Mouse (Mus musculus): ENCODE measurements around the gene Fam120a. TPM values are rescaled to one million over a fixed set of nuclear protein-coding genes. Genes with fewer than 3 reads are reported as not detected.

Fam120a gene
- polyA plus RNA-seq, 1 experiment: 101 TPM

GRCm38 (mm10) chr13:48849155-48849554 lies 118.7 kb downstream of the Fam120a start:
- peaks cover 10% of the 10 kb centered on the region; the same call in 1 of the 2 replicates for H3K4me1 ChIP-seq (ENCODE audit: control insufficient read depth, insufficient read depth, low read length)
- no peak overlapping the region for H3K27ac ChIP-seq (ENCODE audit: insufficient read depth, low read depth, low read length)
- no peak for TF ChIP-seq CTCF (IDR thresholded peaks at IDR 0.05; ENCODE audit: low read depth, low read length)
- no peak for TF ChIP-seq POLR2A (IDR thresholded peaks at IDR 0.05; ENCODE audit: borderline replicate concordance, low read depth, low read length)
- no peak overlapping the region for H3K4me3 ChIP-seq (ENCODE audit: insufficient read depth, low read length)

DNA sequence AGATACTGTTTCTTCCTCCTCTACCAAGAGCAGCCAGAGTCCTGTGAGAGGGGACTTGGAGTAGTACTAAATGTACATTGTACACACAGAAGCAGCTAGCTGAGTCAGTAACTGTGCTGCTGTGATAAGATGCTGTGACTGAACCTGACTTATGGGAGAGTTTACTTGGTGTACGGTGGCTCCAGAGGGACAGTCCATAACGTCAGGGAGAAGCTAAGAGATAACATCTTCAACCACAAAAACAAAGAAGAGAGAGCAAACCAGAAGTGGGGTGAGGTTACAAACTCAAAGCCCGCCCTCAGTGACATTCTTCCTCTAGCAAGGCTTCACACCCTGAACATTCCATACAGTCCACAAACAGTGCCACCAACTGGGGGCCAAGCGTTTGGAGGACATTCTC lies 122.5 kb downstream of the Fam120a start:
- Histone ChIP-seq H3K4me1 (ENCODE audit: control insufficient read depth, insufficient read depth, low read length) (peaks cover 29% of the 10 kb centered on the region), H3K27ac (ENCODE audit: insufficient read depth, low read depth, low read length) (no peak overlapping the region), H3K4me3 (ENCODE audit: insufficient read depth, low read length) (no peak overlapping the region)
- no peak for TF ChIP-seq POLR2A (IDR thresholded peaks at IDR 0.05; ENCODE audit: borderline replicate concordance, low read depth, low read length)

GRCm38 (mm10) chr13:48843530-48843929 lies 124.3 kb downstream of the Fam120a start:
- no peak overlapping the region for H3K4me3 ChIP-seq (ENCODE audit: insufficient read depth, low read length)
- H3K27ac ChIP-seq (ENCODE audit: insufficient read depth, low read depth, low read length): no peak overlapping the region
- peaks cover 36% of the 10 kb centered on the region for H3K4me1 ChIP-seq (ENCODE audit: control insufficient read depth, insufficient read depth, low read length)
- TF ChIP-seq CTCF (IDR thresholded peaks at IDR 0.05; ENCODE audit: low read depth, low read length) (no peak), POLR2A (IDR thresholded peaks at IDR 0.05; ENCODE audit: borderline replicate concordance, low read depth, low read length) (no peak)

GRCm38 (mm10) chr13:48841905-48842592 lies 125.8 kb downstream of the Fam120a start:
- Histone ChIP-seq H3K4me1 (ENCODE audit: control insufficient read depth, insufficient read depth, low read length) (peaks cover 42% of the 10 kb centered on the region), H3K4me3 (ENCODE audit: insufficient read depth, low read length) (peak overlapping the region; percentile 48), H3K27ac (ENCODE audit: insufficient read depth, low read depth, low read length) (peak overlapping the region; percentile 58)
- TF ChIP-seq CTCF (IDR thresholded peaks at IDR 0.05; ENCODE audit: low read depth, low read length) (no peak), POLR2A (IDR thresholded peaks at IDR 0.05; ENCODE audit: borderline replicate concordance, low read depth, low read length) (no peak)

GRCm38 (mm10) chr13:48838284-48838683 lies 129.5 kb downstream of the Fam120a start:
- peaks cover 40% of the 10 kb centered on the region for H3K4me1 ChIP-seq (ENCODE audit: control insufficient read depth, insufficient read depth, low read length)
- H3K4me3 ChIP-seq (ENCODE audit: insufficient read depth, low read length): no peak overlapping the region
- no peak for TF ChIP-seq CTCF (IDR thresholded peaks at IDR 0.05; ENCODE audit: low read depth, low read length)
- no peak overlapping the region for H3K27ac ChIP-seq (ENCODE audit: insufficient read depth, low read depth, low read length)

- TF ChIP-seq CTCF (IDR thresholded peaks at IDR 0.05; ENCODE audit: low read depth, low read length): no peak
- TF ChIP-seq POLR2A (IDR thresholded peaks at IDR 0.05; ENCODE audit: borderline replicate concordance, low read depth, low read length): no peak
- H3K4me3 ChIP-seq (ENCODE audit: insufficient read depth, low read length): no peak overlapping the region
- no peak overlapping the region for H3K27ac ChIP-seq (ENCODE audit: insufficient read depth, low read depth, low read length)
- peaks cover 37% of the 10 kb centered on the region for H3K4me1 ChIP-seq (ENCODE audit: control insufficient read depth, insufficient read depth, low read length)
Measured at GRCm38 (mm10) chr13:48837537-48837936, 130.3 kb downstream of the Fam120a start.

DNA sequence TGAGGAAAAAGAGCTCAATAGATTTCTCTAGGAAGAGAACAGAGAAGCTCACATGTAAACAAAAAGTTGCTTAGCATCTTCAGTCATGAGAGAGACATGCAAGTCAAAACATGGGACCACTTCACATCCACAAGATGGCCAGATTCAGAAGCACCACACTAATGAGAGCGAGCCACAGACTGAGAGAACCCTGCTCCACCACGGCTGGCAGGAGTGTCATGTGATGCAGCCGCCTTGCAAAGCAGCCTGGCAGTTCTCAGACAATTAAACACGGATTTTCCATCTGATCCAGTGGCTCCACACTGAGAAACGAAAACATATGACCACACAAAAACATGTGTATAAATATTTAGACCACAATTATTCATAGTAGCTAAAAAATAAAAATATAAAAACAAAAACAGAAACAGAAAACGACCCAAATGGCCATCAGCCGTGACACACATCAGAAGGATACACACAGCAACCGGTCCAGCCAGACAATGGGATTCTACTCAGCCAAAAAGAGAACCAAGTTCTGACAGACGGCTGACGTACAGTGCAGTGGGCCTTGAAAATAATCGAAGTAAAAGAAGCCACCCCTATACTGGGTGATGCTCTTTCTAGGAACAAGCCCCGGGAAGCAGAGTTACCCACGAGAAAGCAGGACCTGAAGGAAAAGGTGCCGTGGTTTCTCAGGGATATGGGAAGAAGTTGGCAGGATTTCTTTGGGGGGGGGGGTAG lies 137.1 kb downstream of the Fam120a start:
- Histone ChIP-seq H3K4me1 (ENCODE audit: control insufficient read depth, insufficient read depth, low read length) (0 out of 2 replicates have a peak, but pooled peaks cover 3% of the 10 kb centered on the region), H3K27ac (ENCODE audit: insufficient read depth, low read depth, low read length) (no peak overlapping the region), H3K4me3 (ENCODE audit: insufficient read depth, low read length) (no peak overlapping the region)
- TF ChIP-seq POLR2A (IDR thresholded peaks at IDR 0.05; ENCODE audit: borderline replicate concordance, low read depth, low read length): no peak
- TF ChIP-seq CTCF (IDR thresholded peaks at IDR 0.05; ENCODE audit: low read depth, low read length): no peak

DNA sequence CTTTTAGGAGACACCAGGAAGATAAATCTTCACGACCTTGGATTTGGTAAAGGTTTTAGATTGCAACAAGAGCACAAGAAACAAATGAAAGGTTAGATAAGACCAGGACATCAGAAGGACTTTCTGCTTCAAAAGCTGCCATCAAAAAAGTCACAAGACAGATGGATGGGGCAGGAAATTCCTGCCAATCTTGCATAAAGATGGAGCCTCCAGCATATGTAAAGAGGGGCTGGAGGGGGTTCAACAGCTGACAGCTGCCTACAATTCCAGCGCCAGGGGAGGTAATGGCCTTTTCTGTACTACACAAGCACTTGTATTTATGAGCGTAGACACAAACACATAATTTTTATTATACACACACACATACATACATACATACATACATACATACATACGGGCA lies 138.0 kb downstream of the Fam120a start:
- H3K4me1 ChIP-seq (ENCODE audit: control insufficient read depth, insufficient read depth, low read length): 0 out of 2 replicates have a peak, but pooled peaks cover 3% of the 10 kb centered on the region
- H3K4me3 ChIP-seq (ENCODE audit: insufficient read depth, low read length): no peak overlapping the region
- TF ChIP-seq POLR2A (IDR thresholded peaks at IDR 0.05; ENCODE audit: borderline replicate concordance, low read depth, low read length): no peak
- TF ChIP-seq CTCF (IDR thresholded peaks at IDR 0.05; ENCODE audit: low read depth, low read length): no peak
- H3K27ac ChIP-seq (ENCODE audit: insufficient read depth, low read depth, low read length): no peak overlapping the region

Other genes starting within 250 kb of the Fam120a start
- 19.2 and 20.4 TPM in 2 replicates for gene Phf2, start 96.9 kb downstream of the Fam120a start, polyA plus RNA-seq (2012; ENCODE audit: insufficient read depth, insufficient read length, missing spikeins)
- not detected in 2 replicates for gene Wnk2, start 180.0 kb upstream of the Fam120a start, polyA plus RNA-seq (2012; ENCODE audit: insufficient read depth, insufficient read length, missing spikeins)
- gene Ninj1, start 219.5 kb upstream of the Fam120a start, polyA plus RNA-seq (2012; ENCODE audit: insufficient read depth, insufficient read length, missing spikeins): 497 and 521 TPM in 2 replicates
- 261 and 268 TPM in 2 replicates for gene Card19, start 248.0 kb upstream of the Fam120a start, polyA plus RNA-seq (2012; ENCODE audit: insufficient read depth, insufficient read length, missing spikeins)

Data from bone marrow macrophage, adult 2 months (primary cell).